Mouse (Mus musculus): ENCODE data around the gene Olfr1309. TPM values are rescaled to one million over a fixed set of nuclear protein-coding genes. Genes with fewer than 3 reads are reported as not detected.
"Not testable (repeated sequence)": the region's sequence is repeated elsewhere in the genome, so short reads cannot be mapped to it uniquely, and the experiment has no call there.

The Olfr1309 gene
- polyA plus RNA-seq (2012; ENCODE audit: insufficient read depth, low replicate concordance) = not detected in 2 replicates

- H3K27me3 ChIP-seq (replicated peaks) = no peaks in the 10 kb centered on the region
- no peak within 1 kb of the TSS for H3K4me3 ChIP-seq (replicated peaks)
- no peaks in the 10 kb centered on the region for H3K9me3 ChIP-seq
- TF ChIP-seq GATA1 (IDR thresholded peaks at IDR 0.05; ENCODE audit: borderline replicate concordance, low read length) = no peak
- TF ChIP-seq FLI1 (IDR thresholded peaks at IDR 0.05; ENCODE audit: low read length) = no peak
- no peaks in the 10 kb centered on the region for H3K4me1 ChIP-seq
- H3K36me3 ChIP-seq (replicated peaks; ENCODE audit: low read length) = no peaks in the 10 kb centered on the region
These were observed at the start of gene Olfr1309 for GRCm38 (mm10) chr2:111990181-111990580. Gene Olfr1309 (minus strand): TSS chr2:111990281.

GRCm38 (mm10) chr2:112026971-112027370, 36.9 kb upstream of the Olfr1309 start:
- H3K27me3 ChIP-seq (replicated peaks); H3K9me3 ChIP-seq; H3K36me3 ChIP-seq (replicated peaks; ENCODE audit: low read length); H3K4me1 ChIP-seq; H3K4me3 ChIP-seq (replicated peaks): not testable (repeated sequence)

DNA sequence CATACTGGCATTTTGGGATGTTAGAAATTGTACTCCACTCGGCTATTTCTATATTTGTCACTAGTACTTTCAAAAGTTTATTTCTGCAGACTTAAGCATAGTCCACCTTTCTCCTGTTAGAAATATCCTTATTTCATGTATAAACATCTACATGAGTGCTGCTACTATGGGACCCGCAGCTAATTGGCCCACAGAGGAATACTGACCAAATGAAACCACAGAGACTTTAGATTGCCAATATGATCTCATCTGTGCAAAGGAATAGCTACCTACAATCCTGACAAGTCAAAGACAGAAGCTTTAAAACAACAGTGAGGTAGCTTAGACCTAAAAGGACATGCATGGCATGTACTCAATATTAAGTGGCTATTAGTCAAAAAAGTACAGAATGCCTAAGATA, 34.2 kb upstream of the Olfr1309 start, which contains the start of gene Olfr1311:
TSS of gene Olfr1311 (minus strand) at position 101 of the 400 bp plus-strand sequence.
- H3K4me3 ChIP-seq (replicated peaks) = no peak within 1 kb of the TSS
- H3K4me1 ChIP-seq = no peaks in the 10 kb centered on the region
- no peaks in the 10 kb centered on the region for H3K27me3 ChIP-seq (replicated peaks)
- H3K9me3 ChIP-seq = no peaks in the 10 kb centered on the region
- no peak for TF ChIP-seq GATA1 (IDR thresholded peaks at IDR 0.05; ENCODE audit: borderline replicate concordance, low read length)
- no peak for TF ChIP-seq FLI1 (IDR thresholded peaks at IDR 0.05; ENCODE audit: low read length)
- no peaks in the 10 kb centered on the region for H3K36me3 ChIP-seq (replicated peaks; ENCODE audit: low read length)

DNA sequence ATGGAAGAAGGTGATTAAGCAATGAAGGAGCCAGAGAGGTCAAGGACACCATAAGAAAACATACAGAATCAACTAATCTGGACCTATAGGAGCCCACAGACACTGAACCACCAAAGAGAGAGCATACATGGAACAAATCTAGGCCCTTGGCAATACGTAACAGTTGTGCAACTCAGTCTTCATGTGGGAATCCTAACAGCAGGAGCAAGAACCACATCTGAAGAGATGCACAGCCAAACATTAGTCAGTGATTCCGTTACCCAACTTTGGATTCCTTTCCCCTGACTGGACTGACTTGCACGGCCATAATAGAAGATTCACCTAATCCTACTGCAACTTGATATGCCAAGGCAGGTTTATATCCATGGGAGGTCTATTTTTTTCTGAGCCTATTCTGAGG, 24.8 kb upstream of the Olfr1309 start:
- Histone ChIP-seq H3K9me3 (no peaks in the 10 kb centered on the region), H3K27me3 (replicated peaks) (no peaks in the 10 kb centered on the region), H3K4me3 (replicated peaks) (no peak overlapping the region), H3K4me1 (no peaks in the 10 kb centered on the region), H3K36me3 (replicated peaks; ENCODE audit: low read length) (no peaks in the 10 kb centered on the region)
- TF ChIP-seq GATA1 (IDR thresholded peaks at IDR 0.05; ENCODE audit: borderline replicate concordance, low read length) = no peak
- TF ChIP-seq FLI1 (IDR thresholded peaks at IDR 0.05; ENCODE audit: low read length) = no peak

- TF ChIP-seq FLI1 (IDR thresholded peaks at IDR 0.05; ENCODE audit: low read length) (no peak), GATA1 (IDR thresholded peaks at IDR 0.05; ENCODE audit: borderline replicate concordance, low read length) (no peak)
These were observed 22.5 kb upstream of the Olfr1309 start, which contains the start of gene Olfr1310 for GRCm38 (mm10) chr2:112012608-112013007. Gene Olfr1310 (minus strand): TSS chr2:112012708.

DNA sequence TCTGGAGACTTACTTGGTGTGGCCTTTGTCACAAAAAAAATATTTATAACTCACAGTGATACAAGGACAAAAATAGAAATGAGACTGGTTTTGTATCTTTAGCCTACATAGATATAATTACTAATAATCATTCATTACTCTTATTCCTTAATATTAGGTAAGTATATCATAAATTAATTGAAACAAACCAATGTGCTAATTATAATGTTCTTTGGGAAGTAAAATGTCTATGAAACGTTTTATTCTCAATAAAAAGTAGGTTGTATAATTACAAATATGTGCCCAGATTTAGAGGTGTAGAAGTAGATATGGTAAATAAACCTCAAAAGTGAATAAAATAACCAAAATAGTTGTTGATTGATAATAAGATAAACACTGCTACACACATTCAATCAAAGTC, 25.2 kb downstream of the Olfr1309 start, which contains the start of gene Olfr1308:
TSS of gene Olfr1308 (minus strand) at position 101 of the 400 bp plus-strand sequence.
- H3K36me3 ChIP-seq (replicated peaks; ENCODE audit: low read length) = no peaks in the 10 kb centered on the region
- H3K4me3 ChIP-seq (replicated peaks) = no peak within 1 kb of the TSS
- TF ChIP-seq FLI1 (IDR thresholded peaks at IDR 0.05; ENCODE audit: low read length) (no peak), GATA1 (IDR thresholded peaks at IDR 0.05; ENCODE audit: borderline replicate concordance, low read length) (no peak)
- no peaks in the 10 kb centered on the region for H3K9me3 ChIP-seq
- no peaks in the 10 kb centered on the region for H3K4me1 ChIP-seq
- no peaks in the 10 kb centered on the region for H3K27me3 ChIP-seq (replicated peaks)

More at GRCm38 (mm10) chr2:112012608-112013007, 22.5 kb upstream of the Olfr1309 start, which contains the start of gene Olfr1310:
- Histone ChIP-seq H3K4me1 (no peaks in the 10 kb centered on the region), H3K27me3 (replicated peaks) (no peaks in the 10 kb centered on the region), H3K4me3 (replicated peaks) (no peak within 1 kb of the TSS), H3K9me3 (no peaks in the 10 kb centered on the region), H3K36me3 (replicated peaks; ENCODE audit: low read length) (no peaks in the 10 kb centered on the region)

GRCm38 (mm10) chr2:111949340-111949739, 40.7 kb downstream of the Olfr1309 start, which contains the start of gene Olfr1307:
Gene Olfr1307 (minus strand): TSS chr2:111949440.
- H3K9me3 ChIP-seq = no peaks in the 10 kb centered on the region
- no peak for TF ChIP-seq FLI1 (IDR thresholded peaks at IDR 0.05; ENCODE audit: low read length)
- no peak for TF ChIP-seq GATA1 (IDR thresholded peaks at IDR 0.05; ENCODE audit: borderline replicate concordance, low read length)
- H3K4me1 ChIP-seq = no peaks in the 10 kb centered on the region
- no peaks in the 10 kb centered on the region for H3K36me3 ChIP-seq (replicated peaks; ENCODE audit: low read length)
- no peak within 1 kb of the TSS for H3K4me3 ChIP-seq (replicated peaks)
- no peaks in the 10 kb centered on the region for H3K27me3 ChIP-seq (replicated peaks)

Other genes starting within 250 kb of the Olfr1309 start
- gene Olfr1301, start 239.3 kb downstream of the Olfr1309 start, polyA plus RNA-seq (2012; ENCODE audit: insufficient read depth, low replicate concordance) = not detected in 2 replicates
- gene Olfr1302, start 212.9 kb downstream of the Olfr1309 start, polyA plus RNA-seq (2012; ENCODE audit: insufficient read depth, low replicate concordance) = not detected in 2 replicates
- gene Olfr1303, start 169.9 kb downstream of the Olfr1309 start, polyA plus RNA-seq (2012; ENCODE audit: insufficient read depth, low replicate concordance) = not detected in 2 replicates
- gene Olfr1305, start 113.1 kb downstream of the Olfr1309 start, polyA plus RNA-seq (2012; ENCODE audit: insufficient read depth, low replicate concordance) = not detected in 2 replicates
- gene Olfr1306, start 74.0 kb downstream of the Olfr1309 start, polyA plus RNA-seq (2012; ENCODE audit: insufficient read depth, low replicate concordance) = not detected in 2 replicates
- gene Olfr1307, start 40.8 kb downstream of the Olfr1309 start, polyA plus RNA-seq (2012; ENCODE audit: insufficient read depth, low replicate concordance) = 0.14 TPM in 1 of 2 replicates, not detected in the other
- gene Olfr1308, start 25.3 kb downstream of the Olfr1309 start, polyA plus RNA-seq (2012; ENCODE audit: insufficient read depth, low replicate concordance) = not detected in 2 replicates
- not detected in 2 replicates for gene Olfr1310, start 22.4 kb upstream of the Olfr1309 start, polyA plus RNA-seq (2012; ENCODE audit: insufficient read depth, low replicate concordance)
- gene Olfr1311, start 34.1 kb upstream of the Olfr1309 start, polyA plus RNA-seq (2012; ENCODE audit: insufficient read depth, low replicate concordance) = not detected in 2 replicates
- not detected in 2 replicates for gene Olfr1312, start 60.0 kb upstream of the Olfr1309 start, polyA plus RNA-seq (2012; ENCODE audit: insufficient read depth, low replicate concordance)
- not detected in 2 replicates for gene Olfr1313, start 87.6 kb upstream of the Olfr1309 start, polyA plus RNA-seq (2012; ENCODE audit: insufficient read depth, low replicate concordance)
- not detected in 2 replicates for gene Olfr1314, start 106.5 kb upstream of the Olfr1309 start, polyA plus RNA-seq (2012; ENCODE audit: insufficient read depth, low replicate concordance)
- not detected in 2 replicates for gene Olfr1315-ps1, start 125.2 kb upstream of the Olfr1309 start, polyA plus RNA-seq (2012; ENCODE audit: insufficient read depth, low replicate concordance)
- not detected in 2 replicates for gene Olfr1316, start 144.7 kb upstream of the Olfr1309 start, polyA plus RNA-seq (2012; ENCODE audit: insufficient read depth, low replicate concordance)
- gene Olfr1317, start 150.0 kb upstream of the Olfr1309 start, polyA plus RNA-seq (2012; ENCODE audit: insufficient read depth, low replicate concordance) = not detected in 2 replicates
- gene Olfr1318, start 163.9 kb upstream of the Olfr1309 start, polyA plus RNA-seq (2012; ENCODE audit: insufficient read depth, low replicate concordance) = not detected in 2 replicates
- 23.4 and 31.6 TPM in 2 replicates for gene Lpcat4, start 249.2 kb upstream of the Olfr1309 start, polyA plus RNA-seq (2012; ENCODE audit: insufficient read depth, low replicate concordance)